Mouse (Mus musculus) small intestine, adult 2 months (tissue): ENCODE data around the gene Minos1.

Source experiments
- CTCF ChIP-seq: fragments of 200-500 bp; IDR thresholded peaks from 2 replicates; pipeline ENCODE4 v1.5.1; 2012; ENCODE audit warnings: low read depth, mild to moderate bottlenecking, control low read depth, inconsistent platforms, low read length, moderate library complexity, mixed read lengths; ENCODE audit not compliant: insufficient replicate concordance, insufficient read length; ENCODE audit errors: extremely low read depth
- POLR2A ChIP-seq: fragments of 200-500 bp; IDR thresholded peaks from 2 replicates; pipeline ENCODE4 v1.6.1; 2012; ENCODE audit warnings: low read depth, mild to moderate bottlenecking, control low read depth, inconsistent platforms, low read length, moderate library complexity

GRCm38 (mm10) chr4:139057291-139057690 lies 73.6 kb downstream of the Minos1 start:
- TF ChIP-seq CTCF = no peak
- no peak for TF ChIP-seq POLR2A
